Mouse (Mus musculus): ENCODE measurements around the gene Def6. TPM values are rescaled to one million over a fixed set of nuclear protein-coding genes. Genes with fewer than 3 reads are reported as not detected.

Def6 gene
- total and polyA plus RNA-seq, 3 experiments: 121 to 154 TPM; not detected in 1

DNA sequence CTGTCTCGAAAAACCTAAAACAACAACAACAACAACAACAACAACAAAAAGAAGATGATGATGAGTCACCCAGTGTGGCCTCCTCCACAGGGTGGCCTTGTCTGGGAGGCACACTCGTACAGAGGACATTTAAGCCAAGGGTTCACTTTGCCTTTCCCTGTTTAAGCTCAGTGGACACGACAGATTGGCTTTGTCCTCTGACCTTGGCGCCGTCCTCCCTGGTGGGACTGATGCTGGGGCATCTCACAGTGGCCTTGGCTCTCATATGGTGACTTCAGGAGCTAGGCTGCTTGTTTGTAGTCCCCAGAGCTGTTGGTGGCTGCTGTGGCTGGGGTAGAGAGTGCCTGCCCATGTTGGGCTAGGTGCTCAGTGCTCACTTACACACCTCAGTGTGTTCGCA lies 36.6 kb downstream of the Def6 start:
- no peak for DNase-seq (ENCODE audit: low read depth, low spot score)
- Histone ChIP-seq H3K27me3 (ENCODE audit: control insufficient read depth in 1 of 2, insufficient read depth in 2 of 2, low read length in 2 of 2) (no peaks in the 10 kb centered on the region), H3K4me1 (ENCODE audit: control insufficient read depth in 1 of 2, insufficient read depth in 2 of 2, low read length in 2 of 2) (no peaks in the 10 kb centered on the region), H3K27ac (ENCODE audit: control insufficient read depth, low read depth, low read length) (no peak overlapping the region), H3K9me3 (replicated peaks; ENCODE audit: insufficient read depth, low read length) (no peaks in the 10 kb centered on the region), H3K9ac (ENCODE audit: control insufficient read depth, low read depth, low read length, poor library complexity, severe bottlenecking) (no peak overlapping the region), H3K4me3 (ENCODE audit: control insufficient read depth in 1 of 2, insufficient read depth in 1 of 2, low read depth in 2 of 2, low read length in 2 of 2) (no peak overlapping the region), H3K36me3 (ENCODE audit: control insufficient read depth in 1 of 2, insufficient read depth in 2 of 2, low read length in 2 of 2) (no peaks in the 10 kb centered on the region; a peak in 1 of 4 replicates), H3K79me2 (ENCODE audit: control insufficient read depth, insufficient read depth, low read length, poor library complexity) (no peaks in the 10 kb centered on the region)
- TF ChIP-seq TCF12 (IDR thresholded peaks at IDR 0.05; ENCODE audit: low read depth, low read length): no peak
- no peak for TF ChIP-seq CHD1 (IDR thresholded peaks at IDR 0.05; ENCODE audit: low read depth, low read length)
- TF ChIP-seq POLR2A (IDR thresholded peaks at IDR 0.05; ENCODE audit: control insufficient read depth in 1 of 2, insufficient read depth in 1 of 2, low read depth in 1 of 2, low read length in 2 of 2, poor library complexity in 1 of 2): no peak
- no peak for TF ChIP-seq BHLHE40 (IDR thresholded peaks at IDR 0.05; ENCODE audit: borderline replicate concordance, low read depth, low read length)
- TF ChIP-seq CHD2 (IDR thresholded peaks at IDR 0.05; ENCODE audit: low read length): no peak
- no peak for TF ChIP-seq MAFK (IDR thresholded peaks at IDR 0.05; ENCODE audit: borderline replicate concordance, low read depth, low read length)
- no peak for TF ChIP-seq KAT2A (conservative IDR thresholded peaks at IDR 0.05; ENCODE audit: low read depth, low read length)
- no peak for TF ChIP-seq ZNF384 (IDR thresholded peaks at IDR 0.05; ENCODE audit: low read depth, low read length)
- TF ChIP-seq MEF2A (IDR thresholded peaks at IDR 0.05; ENCODE audit: extremely low read depth, insufficient replicate concordance, low read depth, low read length, poor library complexity, severe bottlenecking): no peak

GRCm38 (mm10) chr17:28244714-28245113 lies 37.1 kb downstream of the Def6 start:
- no peaks in the 10 kb centered on the region for H3K4me1 ChIP-seq (ENCODE audit: control insufficient read depth in 1 of 2, insufficient read depth in 2 of 2, low read length in 2 of 2)
- H3K9ac ChIP-seq (ENCODE audit: control insufficient read depth, low read depth, low read length, poor library complexity, severe bottlenecking): no peak overlapping the region
- H3K36me3 ChIP-seq (ENCODE audit: control insufficient read depth in 1 of 2, insufficient read depth in 2 of 2, low read length in 2 of 2): no peaks in the 10 kb centered on the region; a peak in 1 of 4 replicates
- no peaks in the 10 kb centered on the region for H3K9me3 ChIP-seq (replicated peaks; ENCODE audit: insufficient read depth, low read length)
- H3K79me2 ChIP-seq (ENCODE audit: control insufficient read depth, insufficient read depth, low read length, poor library complexity): no peaks in the 10 kb centered on the region
- no peak overlapping the region for H3K4me3 ChIP-seq (ENCODE audit: control insufficient read depth in 1 of 2, insufficient read depth in 1 of 2, low read depth in 2 of 2, low read length in 2 of 2)
- H3K27ac ChIP-seq (ENCODE audit: control insufficient read depth, low read depth, low read length): no peak overlapping the region
- TF ChIP-seq E2F4 (IDR thresholded peaks at IDR 0.05; ENCODE audit: borderline replicate concordance, low read depth, low read length): no peak
- no peak for TF ChIP-seq POLR2A (IDR thresholded peaks at IDR 0.05; ENCODE audit: control insufficient read depth in 1 of 2, insufficient read depth in 1 of 2, low read depth in 1 of 2, low read length in 2 of 2, poor library complexity in 1 of 2)
- TF ChIP-seq POLR2AphosphoS5 (IDR thresholded peaks at IDR 0.05; ENCODE audit: borderline replicate concordance, low read depth, low read length): no peak
- TF ChIP-seq TBP (IDR thresholded peaks at IDR 0.05; ENCODE audit: low read depth, low read length): no peak
- TF ChIP-seq TCF12 (IDR thresholded peaks at IDR 0.05; ENCODE audit: low read depth, low read length): no peak
- TF ChIP-seq MAX (IDR thresholded peaks at IDR 0.05; ENCODE audit: low read length): no peak
- TF ChIP-seq SMC3 (IDR thresholded peaks at IDR 0.05; ENCODE audit: low read depth, low read length): no peak
- no peak for TF ChIP-seq UBTF (IDR thresholded peaks at IDR 0.05; ENCODE audit: borderline replicate concordance, insufficient read depth, low read depth, low read length)
- TF ChIP-seq ELF1 (IDR thresholded peaks at IDR 0.05; ENCODE audit: low read depth, low read length): no peak
- TF ChIP-seq GABPA (IDR thresholded peaks at IDR 0.05; ENCODE audit: low read depth, low read length): no peak
- no peak for TF ChIP-seq RAD21 (IDR thresholded peaks at IDR 0.05; ENCODE audit: low read depth, low read length)
- TF ChIP-seq USF1 (IDR thresholded peaks at IDR 0.05; ENCODE audit: low read depth, low read length): no peak
- TF ChIP-seq NRF1 (IDR thresholded peaks at IDR 0.05; ENCODE audit: insufficient read depth, low read depth, low read length, poor library complexity, severe bottlenecking): no peak
- TF ChIP-seq MYC (IDR thresholded peaks at IDR 0.05; ENCODE audit: low read depth, low read length): no peak
- no peak for TF ChIP-seq MAFK (IDR thresholded peaks at IDR 0.05; ENCODE audit: borderline replicate concordance, low read depth, low read length)
- no peak for TF ChIP-seq CHD1 (IDR thresholded peaks at IDR 0.05; ENCODE audit: low read depth, low read length)
- TF ChIP-seq KAT2A (conservative IDR thresholded peaks at IDR 0.05; ENCODE audit: low read depth, low read length): no peak
- no peak for TF ChIP-seq JUND (IDR thresholded peaks at IDR 0.05; ENCODE audit: low read depth, low read length)
- TF ChIP-seq MYB (IDR thresholded peaks at IDR 0.05; ENCODE audit: low read depth, low read length): no peak
- H3K27me3 ChIP-seq (ENCODE audit: control insufficient read depth in 1 of 2, insufficient read depth in 2 of 2, low read length in 2 of 2): no peaks in the 10 kb centered on the region
- no peak for DNase-seq (ENCODE audit: low read depth, low spot score)
